Mouse (Mus musculus): Measurements from ENCODE around the gene Mettl7b.
A peak's percentile ranks its signal among the peaks of the same experiment; 100 is the strongest.

Mettl7b gene

DNA sequence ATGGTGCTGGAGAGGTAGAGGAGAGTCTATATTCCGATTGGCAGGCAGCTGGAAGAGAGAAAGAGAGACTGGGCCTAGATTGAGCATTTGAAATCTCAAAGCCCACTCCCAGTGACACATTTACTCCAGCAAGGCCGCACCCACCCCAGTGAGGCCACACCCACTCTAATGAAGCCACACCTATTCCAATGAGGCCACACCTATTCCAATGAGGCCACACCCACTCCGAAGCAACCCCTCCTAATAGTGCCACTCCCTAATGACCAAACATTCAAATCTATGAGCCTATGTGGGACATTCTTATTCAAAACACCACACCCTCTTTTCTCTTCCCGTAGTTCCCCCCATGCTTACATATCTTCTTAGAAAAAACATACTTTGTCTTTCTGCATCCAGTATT is 13.3 kb downstream of the Mettl7b start:
- DNase-seq (ENCODE audit: low spot score) = no peak

DNA sequence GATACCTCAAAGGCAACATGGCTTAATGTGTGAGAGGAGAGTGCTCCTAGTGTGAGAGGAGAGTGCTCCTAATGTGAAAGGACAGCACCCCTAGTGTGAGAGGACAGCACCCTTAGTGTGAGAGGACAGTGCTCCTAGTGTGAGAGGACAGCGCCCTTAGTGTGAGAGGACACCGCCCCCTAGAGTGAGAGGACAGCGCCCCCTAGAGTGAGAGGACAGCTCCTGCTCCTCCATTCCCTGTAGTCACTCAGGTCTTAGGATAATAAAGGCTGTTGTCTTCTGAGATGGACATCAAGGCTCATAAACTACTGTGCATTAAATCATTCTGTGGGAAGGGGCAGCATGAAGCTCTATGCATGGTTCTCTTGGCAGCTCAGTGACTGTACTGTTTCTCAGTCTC is 15.1 kb downstream of the Mettl7b start:
- DNase-seq (ENCODE audit: low spot score) = peak; percentile 69

DNA sequence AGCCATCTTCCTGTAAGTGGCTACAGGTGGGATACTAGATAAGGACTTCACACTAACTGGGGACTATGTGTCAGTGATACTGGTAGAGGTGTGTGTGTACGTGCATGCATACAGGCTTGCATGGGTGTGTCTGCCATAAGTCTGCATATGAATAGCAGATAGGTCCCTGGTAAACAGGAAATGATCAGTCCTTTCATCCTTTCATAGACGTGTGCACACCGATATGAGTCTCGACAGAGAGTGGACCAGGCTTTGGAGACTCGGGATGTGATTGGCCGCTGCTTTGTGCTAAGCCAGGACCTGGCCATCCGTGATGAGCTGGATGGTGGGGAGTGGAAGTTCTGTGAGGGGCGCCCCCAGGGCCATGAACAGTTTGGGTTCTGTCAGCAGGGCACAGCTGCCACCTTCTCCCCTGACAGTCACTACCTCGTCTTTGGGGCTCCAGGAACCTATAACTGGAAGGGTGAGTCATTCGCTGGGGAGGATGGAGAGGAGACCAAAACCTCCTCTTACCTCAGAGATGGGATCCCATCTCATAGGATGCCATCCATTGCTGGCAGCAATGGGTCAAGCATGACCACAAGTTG is 20.2 kb downstream of the Mettl7b start:
- no peak for DNase-seq (ENCODE audit: low spot score)

DNA sequence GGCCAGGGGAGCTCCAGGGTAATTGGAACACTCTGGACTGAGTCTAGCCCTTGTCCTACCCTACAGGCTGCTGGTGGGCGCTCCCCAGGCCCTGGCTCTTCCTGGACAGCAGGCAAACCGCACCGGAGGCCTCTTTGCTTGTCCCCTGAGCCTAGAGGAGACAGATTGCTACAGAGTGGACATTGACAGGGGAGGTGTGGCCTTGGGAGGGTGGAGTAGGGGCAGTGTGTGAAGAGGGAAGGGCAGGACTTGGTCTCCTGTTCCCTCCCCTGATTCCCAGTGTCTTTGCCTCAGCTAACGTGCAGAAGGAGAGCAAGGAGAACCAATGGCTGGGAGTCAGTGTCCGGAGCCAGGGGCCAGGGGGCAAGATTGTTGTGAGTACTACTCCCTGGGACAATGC is 21.8 kb downstream of the Mettl7b start:
- DNase-seq (ENCODE audit: low spot score) = no peak

DNA sequence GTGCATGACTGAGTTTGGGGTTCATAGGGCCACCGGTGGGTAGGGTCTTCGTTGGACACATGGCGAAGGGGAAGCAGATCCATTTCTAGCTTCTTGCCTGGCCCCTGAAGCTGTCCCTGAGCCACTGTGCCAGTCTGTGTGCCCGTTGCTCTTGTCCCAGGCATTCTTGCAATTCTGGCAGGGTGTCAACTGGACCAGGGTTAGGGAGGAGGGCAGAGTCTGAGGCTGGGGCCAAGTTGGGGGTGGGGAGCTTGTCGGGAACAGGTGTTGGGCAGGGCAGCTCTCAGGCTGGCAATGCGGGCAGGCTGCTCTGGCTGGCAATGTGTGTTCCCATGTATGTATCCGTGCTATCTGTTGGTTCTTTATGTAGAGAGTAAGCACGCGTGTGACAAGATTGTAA is 22.3 kb downstream of the Mettl7b start:
- peak; percentile 42 for DNase-seq (ENCODE audit: low spot score)

DNA sequence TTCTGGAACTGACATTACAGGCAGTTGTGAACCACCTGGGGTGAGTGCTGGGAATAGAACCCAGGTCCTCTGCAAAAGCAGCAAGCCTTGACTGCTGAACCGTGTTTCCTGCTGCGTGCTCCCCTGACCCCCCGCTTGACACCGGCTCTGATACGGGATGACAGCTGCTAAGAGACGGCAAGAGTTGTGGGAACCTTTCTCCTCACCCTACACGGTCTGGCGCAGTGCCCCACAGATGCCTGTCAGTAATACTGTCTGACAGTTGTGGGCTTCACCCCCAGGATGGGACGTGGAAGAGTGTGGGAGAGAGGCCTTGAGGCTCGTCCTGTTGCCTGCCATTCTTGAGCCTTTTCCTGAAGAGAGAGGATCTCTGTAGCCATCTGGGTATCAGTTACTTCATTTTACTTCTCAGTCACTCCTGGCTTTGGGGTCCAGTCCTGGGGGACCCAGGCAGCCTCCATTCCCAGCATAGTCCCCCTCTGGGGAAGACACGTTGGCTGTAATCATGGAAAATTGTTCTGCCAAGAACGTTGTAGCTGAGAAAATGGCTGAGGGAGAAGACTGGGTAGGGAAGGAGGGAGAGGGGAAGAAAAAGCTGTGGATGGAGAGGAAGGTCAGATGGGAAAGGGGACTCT is 22.9 kb downstream of the Mettl7b start:
- no peak for DNase-seq (ENCODE audit: low spot score)

DNA sequence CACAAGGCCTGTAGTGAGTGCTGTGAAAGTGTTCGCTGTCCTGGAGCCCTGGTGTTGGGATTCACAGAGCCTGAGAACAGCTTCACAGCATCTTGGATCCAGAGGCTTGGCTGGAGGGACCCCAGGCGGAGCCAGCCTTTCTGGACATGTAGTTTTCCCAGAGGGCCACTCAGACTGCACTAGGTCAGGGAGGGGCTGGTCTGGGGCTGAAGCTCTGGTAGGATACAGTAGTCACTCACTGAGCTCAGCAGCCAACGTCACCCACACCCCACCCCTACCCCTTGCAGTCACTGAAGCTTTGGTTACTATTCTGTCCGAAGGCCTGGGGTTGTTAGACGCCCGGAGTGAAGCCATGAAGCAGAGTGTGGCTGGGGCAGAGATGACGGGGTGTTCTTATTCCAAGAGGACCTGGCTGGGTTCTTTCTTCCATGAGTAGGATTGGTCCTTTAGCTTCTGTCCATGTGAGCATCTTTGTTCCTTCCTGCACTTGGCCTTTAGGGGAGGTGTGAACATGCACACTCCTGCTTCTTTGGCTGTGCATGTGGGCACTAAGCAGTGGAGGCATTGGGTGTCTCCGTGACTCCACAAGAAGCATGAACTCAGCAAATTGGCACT is 24.9 kb downstream of the Mettl7b start:
- no peak for DNase-seq (ENCODE audit: low spot score)

DNA sequence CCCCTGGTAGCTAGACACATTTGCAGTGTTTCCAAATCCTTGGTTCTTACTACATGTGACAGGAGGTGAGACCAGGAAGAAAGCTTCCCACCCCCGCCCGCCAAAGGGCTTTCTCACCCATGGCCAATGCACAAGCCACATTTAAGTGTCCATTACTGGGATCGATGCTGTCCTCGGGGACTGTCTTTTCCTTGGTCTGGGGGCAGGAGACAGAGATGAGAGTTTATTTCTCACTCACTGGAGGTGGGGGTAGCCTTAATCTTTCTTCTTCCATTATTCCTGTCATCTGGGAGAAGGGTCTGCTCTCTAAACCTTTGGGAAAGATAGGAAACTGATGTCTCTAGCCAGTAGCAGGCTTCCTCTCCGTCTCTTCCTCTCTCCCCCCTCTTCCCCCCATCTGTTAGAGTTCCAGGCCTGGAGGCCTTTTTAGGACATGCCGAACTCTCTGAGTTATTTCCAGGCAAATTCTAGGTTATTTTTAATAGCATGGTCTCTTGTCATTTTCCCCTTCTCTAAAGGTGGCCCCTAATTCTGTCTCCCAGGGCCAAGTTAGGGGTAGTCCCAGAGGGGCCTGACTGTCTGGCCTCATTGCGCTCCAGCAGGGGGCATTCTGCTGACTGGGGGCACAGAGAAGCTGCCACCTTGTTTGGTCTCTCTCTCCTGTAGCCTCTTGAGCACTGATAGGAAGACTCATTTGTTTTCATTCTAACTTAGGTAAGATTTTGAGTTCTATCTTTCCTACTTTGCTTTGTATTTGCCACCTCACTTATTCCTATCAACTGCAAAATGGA is 25.6 kb downstream of the Mettl7b start:
- no peak for DNase-seq (ENCODE audit: low spot score)

DNA sequence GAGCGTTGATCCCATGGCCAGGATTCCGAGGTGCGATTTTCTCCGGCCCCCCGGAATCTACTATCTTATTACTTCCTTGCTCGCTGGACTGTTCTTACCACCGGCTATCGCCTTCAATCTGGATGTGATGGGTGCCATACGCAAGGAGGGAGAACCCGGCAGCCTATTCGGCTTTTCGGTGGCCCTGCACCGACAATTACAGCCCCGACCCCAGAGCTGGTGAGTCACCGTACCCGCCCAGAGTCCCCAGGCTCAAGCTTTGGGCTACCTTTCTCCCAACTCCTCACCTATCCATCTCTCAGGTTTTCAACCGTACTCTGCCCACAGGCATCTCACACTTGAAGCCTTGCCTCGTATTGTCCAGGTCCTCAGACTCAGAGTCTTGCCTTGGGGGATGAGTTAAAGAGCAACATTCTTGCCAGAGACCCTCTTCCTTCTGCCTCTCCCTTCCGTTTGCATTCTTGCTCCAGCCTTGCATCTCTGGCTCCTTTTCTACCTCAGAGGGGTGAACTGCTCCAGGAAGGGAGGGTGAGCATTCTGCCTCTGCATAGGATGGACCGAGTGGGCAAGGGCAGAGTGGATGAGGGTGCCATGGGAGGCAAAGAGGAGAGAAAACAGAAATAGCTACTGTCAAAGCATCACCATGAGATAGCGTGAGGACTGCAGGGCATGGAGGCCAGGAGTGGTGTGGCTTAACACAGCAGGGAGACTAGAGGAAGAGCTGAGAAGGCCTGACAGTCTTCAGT is 26.6 kb downstream of the Mettl7b start:
- no peak for DNase-seq (ENCODE audit: low spot score)

DNA sequence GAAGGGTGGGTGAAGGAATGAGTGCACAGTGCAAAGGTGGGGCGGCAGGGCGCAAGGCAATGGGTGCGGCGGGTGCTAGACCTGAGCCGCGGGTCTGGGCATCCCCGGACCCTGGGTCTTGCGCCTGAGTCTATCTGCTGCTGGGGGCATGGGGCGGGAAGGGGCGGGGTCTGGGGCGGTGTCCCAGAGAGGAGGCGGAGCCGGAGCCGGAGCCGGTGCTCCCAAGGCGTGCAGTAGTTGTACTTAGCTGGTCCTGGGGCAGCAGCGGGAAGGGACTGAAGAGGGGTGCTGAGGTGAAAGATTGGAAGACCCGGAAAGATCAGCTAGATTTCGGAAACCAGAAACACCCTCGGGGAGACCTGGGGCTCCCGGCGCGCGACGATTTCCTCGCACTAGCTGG is 27.2 kb downstream of the Mettl7b start, which contains the start of gene Itga7:
Gene Itga7, plus strand, starts transcription at position 245 of the 400 bp plus-strand sequence.
- no peak for DNase-seq (ENCODE audit: low spot score)

DNA sequence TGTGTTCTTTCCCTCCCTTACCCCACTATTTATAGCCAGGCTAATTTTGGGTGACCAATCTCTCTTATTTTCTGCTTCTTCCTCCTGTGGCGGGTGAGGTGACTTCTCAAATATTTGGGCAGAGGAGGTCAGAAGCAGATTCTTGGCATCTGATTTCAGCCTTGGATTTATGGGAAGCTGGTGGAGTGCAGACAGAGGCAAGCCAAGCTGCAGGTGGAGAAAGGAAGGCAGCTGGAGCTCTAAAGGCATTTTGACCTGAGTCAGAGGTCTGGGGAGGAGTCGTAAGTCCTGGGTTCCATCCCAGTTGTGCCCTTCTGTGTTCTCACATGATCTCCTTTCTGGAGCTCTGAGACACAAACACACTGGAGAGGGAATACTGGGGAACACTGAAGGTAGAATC is 29.3 kb downstream of the Mettl7b start:
- no peak for DNase-seq (ENCODE audit: low spot score)

DNA sequence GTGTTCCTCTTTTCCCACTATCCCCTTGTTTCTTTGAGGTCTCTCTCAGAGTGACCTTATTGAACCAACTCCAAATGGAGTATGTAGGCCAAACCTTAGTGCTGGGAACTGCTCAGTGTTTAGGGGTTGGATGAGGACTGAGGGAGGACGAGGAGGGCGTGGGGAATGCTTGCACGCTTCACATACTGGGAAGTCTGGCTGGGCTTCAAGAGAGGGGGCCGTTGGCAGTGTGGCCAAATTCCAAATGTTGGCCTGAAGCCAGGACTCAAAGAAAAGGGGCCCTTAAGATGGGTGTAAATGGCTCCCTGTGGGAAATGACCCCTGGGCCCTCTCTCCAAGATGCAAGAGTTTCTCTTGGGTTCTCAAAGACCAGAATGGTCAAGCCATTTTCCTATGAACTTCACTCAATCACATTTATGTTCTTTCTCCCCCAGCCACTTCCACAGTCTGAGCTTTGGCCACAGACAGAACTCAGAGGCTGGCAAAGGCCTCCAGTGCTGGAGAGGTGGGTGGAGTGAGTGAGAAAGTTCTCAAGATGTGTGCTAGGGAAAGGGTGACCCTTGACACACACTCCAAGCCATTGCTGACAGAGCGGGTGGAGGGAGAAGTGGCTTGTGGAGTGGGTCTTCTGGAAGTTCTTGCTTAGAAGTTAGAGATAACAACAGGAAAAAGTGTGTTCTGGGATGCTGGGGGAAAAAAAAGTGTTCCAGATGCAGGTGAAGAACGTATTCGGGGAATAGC is 31.0 kb downstream of the Mettl7b start:
- no peak for DNase-seq (ENCODE audit: low spot score)

DNA sequence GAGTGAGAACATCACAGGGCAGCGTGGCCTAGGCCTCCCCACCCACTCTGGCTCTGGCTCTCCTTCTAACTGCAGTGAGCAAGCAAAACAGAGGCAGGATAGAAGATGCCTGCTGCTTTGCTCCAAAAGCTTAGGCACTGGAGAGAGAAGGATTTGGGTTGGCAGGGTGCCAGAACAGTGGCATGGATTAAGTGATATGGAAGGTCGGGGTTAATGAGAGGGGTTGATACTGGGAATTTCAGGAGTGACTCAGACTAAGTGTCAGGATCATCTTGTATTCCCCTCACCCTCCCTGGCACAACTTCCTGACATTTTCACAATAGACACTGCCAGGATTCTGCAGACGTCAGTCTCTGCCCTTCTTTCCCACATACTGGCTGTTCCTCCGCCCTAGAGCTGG is 32.4 kb downstream of the Mettl7b start:
- peak; percentile 84 for DNase-seq (ENCODE audit: low spot score)

DNA sequence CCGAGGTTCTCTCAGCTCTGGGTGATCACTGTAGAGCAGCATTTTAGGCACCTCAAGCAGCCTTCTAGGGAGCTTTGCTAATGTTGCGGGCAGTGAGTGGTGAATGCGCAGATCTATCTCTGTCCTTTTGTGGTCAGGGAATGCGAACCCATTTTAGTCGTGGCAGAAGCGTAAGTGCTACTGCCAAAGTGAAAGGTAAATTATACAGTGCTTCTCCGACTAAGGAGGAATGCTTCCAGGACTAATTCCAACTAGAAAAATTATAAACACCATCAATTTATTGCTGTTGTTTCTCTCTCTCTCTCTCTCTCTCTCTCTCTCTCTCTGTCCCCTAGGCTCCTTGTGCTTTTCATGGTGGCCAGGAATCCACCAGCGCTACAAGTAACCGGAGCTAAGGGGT is 36.9 kb downstream of the Mettl7b start, which contains the start of gene Bloc1s1:
Gene Bloc1s1, minus strand, starts transcription at position 101 of the 400 bp plus-strand sequence.
- no peak for DNase-seq (ENCODE audit: low spot score)

DNA sequence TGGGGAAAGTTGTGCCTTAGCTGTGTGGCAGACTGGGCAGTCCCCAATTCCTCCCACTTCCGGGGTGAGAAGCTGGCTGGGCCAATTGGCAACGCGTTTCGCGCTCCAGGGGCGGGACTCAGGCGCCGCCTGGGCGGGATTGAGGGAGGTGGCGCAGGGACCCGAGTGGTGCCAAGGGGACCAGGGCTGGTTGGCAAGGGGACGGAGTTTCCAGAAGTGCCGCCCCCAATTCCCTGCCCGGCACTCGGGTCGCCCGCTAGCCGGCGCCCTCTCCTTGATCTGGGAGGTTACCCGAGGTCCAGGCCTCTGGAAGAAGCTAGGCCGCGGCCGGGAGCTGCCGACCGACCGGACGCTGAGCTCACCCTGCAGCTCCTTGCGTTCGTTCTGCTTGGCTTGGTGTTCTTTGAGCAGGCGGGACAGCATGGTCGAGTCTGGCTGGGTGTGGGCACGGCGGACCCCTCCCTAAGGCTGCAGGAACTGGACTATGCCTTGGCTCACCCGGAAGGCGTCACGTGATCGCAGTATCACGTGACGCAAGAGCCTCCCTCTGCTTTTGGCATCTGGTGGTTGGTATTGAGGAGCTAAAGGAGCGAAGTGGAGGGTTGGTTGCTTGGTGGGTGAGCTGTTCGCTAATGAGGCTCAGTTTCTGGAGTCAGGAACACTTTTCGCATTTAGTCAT is 37.6 kb downstream of the Mettl7b start:
- peak; percentile 99 for DNase-seq (ENCODE audit: low spot score)

DNA sequence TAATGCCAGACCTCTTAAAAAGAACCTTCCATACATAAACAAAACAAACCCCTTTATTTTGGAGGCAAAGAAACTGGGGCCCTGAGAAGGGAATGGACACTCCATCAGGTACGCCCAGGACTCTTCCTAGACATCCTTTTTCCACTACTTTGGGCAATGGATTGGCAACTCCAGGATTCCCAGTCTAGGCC is 38.1 kb downstream of the Mettl7b start, which contains the start of gene Rdh5:
Gene Rdh5, minus strand, starts transcription at position 67 of the 191 bp plus-strand sequence.
- no peak for DNase-seq (ENCODE audit: low spot score)

DNA sequence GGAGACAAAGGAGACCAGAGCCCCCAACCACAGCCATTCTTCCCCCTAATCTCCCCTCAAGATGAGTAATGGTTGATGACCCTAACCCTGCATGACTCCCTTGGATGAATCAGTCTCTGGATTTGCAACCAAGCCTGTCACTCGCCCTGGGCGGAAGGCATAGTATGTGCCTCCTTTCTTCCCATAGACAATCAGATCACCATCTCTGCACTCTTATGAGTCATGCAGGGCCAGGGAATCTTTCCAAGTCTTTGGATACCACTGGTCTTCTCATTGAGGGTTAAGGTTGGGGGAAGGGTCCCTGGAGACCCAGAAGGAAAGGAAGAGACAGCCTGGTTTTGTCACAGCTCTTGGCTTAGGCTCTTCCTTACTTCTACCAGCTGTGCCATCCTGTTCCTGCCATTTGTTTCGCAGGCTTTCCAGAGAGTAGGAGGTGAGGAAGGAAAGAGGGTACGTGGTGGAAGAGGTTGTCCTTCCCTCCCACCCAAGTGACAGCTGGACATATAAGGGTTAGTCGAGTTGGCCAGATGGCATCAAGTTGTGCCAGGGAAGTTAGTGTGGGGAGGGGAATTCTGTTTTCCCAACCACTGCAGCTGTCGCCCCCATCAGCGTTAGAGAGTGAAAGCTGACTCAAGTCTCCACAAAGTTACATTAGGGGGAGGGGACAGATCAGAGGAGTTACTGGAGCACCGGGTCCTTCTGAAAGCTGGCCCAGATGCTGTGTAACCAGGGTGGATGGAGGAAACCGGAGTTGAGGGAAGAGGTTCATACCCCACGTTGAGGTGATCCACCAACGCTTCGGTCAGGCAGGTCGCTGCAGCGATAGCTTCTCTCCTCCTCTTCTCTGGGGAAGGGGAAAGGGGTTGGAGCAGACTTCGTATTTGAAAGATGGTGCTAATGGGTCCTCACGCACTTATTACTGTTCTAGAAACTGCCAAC is 38.6 kb downstream of the Mettl7b start:
- peak; percentile 94 for DNase-seq (ENCODE audit: low spot score)

DNA sequence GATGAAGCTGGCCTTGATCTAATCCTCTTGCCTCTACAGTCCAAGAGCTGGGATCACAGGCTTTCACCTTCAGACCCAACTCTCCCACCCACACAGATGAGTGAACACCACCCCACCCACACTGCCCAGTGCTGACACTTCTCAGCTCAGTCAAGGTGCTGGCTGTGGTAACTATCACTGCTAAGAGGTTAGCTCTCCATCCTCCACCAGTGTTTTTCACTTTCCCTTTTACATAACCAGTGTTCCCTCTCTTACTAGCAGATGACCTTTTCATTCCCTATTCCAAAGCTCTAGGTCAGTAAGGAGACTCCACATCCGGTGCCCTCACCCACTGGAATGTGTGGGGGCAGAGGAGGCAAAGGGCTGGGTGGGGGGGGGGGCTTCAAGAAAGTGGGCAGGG is 39.5 kb downstream of the Mettl7b start:
- no peak for DNase-seq (ENCODE audit: low spot score)

DNA sequence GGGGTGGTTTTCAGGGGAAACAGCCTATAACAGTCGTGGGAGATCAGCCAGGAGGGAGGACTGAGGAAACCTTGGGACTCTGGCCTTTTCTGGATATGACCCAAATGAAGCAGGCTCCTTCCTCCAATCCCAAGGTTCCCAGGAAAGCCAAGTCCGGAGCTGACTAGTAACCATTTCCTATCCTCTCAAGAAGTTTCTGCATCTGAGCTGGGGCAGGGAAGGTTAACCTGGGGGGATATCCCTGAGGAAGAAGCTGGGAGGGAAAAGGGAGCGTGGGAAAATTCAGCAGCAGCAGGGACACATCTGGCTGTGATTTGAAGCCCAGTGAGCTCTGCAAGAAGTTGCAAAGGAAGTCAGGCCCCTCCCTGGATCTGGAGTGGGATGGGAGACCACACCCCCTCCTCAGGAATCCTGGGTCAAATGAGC is 40.0 kb downstream of the Mettl7b start:
- DNase-seq (ENCODE audit: low spot score) = no peak

DNA sequence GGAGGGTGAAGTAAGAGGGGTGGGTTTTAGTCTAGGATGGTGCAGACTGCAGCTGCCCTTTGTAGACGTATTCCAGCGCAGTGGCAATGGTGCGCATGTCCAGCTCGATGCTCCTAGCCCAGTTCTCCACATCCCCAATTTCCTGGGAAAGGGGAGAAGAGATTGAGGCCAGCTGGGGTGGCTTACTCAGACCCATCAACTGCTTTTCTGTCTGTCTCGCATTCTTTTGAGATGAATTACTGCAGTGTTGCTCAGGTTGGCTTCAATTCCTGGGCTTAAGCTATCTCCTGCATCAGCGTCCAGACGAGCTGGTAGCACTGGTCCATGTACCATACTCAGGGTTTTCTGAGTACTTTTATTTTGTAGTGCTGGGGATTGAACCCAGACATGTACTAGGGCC is 40.8 kb downstream of the Mettl7b start:
- no peak for DNase-seq (ENCODE audit: low spot score)
